Mouse (Mus musculus) stomach, embryonic 16.5 days (tissue): ENCODE measurements around the gene Slc22a18. TPM values are rescaled to one million over a fixed set of nuclear protein-coding genes. Genes with fewer than 3 reads are reported as not detected.

Experiments used
- ATAC-seq: fragments of 200-750 bp; cut with Nextera tagmentation; 2 replicates; pipeline ENCODE4 v1.8.0; 2017; ENCODE audit warnings: moderate number of reproducible peaks, moderate TSS enrichment; ENCODE audit not compliant: insufficient read depth, low FRiP score
- H3K27ac ChIP-seq: fragments of 300-500 bp; sonication (generic); 2 replicates; pipeline ENCODE4 v1.5.1; 2014; ENCODE audit warnings: low read length
- H3K27me3 ChIP-seq: fragments of 300-500 bp; sonication (generic); 2 replicates; pipeline ENCODE4 v1.6.1; 2014; ENCODE audit warnings: low read length, control low read depth, mixed read lengths; ENCODE audit not compliant: control insufficient read depth, insufficient read depth
- H3K36me3 ChIP-seq: fragments of 300-500 bp; sonication (generic); 2 replicates; pipeline ENCODE4 v1.6.1; 2014; ENCODE audit warnings: low read length; ENCODE audit not compliant: control insufficient read depth, insufficient read depth
- H3K4me1 ChIP-seq: fragments of 300-500 bp; sonication (generic); 2 replicates; pipeline ENCODE4 v1.6.1; 2014; ENCODE audit warnings: low read length, control low read depth, mixed read lengths; ENCODE audit not compliant: control insufficient read depth, insufficient read depth
- H3K4me2 ChIP-seq: fragments of 300-500 bp; sonication (generic); 2 replicates; pipeline ENCODE4 v1.6.1; 2014; ENCODE audit warnings: low read depth, low read length, mixed read lengths
- H3K4me3 ChIP-seq: fragments of 300-500 bp; sonication (generic); replicated peaks from 2 replicates; pipeline ENCODE4 v1.5.1; 2014; ENCODE audit warnings: mild to moderate bottlenecking, low read length
- H3K9ac ChIP-seq: fragments of 300-500 bp; sonication (generic); 2 replicates; pipeline ENCODE4 v1.6.1; 2014; ENCODE audit warnings: low read length
- H3K9me3 ChIP-seq: fragments of 300-500 bp; sonication (generic); replicated peaks from 2 replicates; pipeline ENCODE4 v1.6.1; 2016; ENCODE audit warnings: low read length, control low read depth; ENCODE audit not compliant: control insufficient read depth
- WGBS: fragments of 180-500 bp; shearing (Covaris S2); extraction: QIAGEN DNeasy Blood & Tissue Kit; methylation state at CpG from one replicate; pipeline ENCODE4 v1.1.7; 2014; 5-methylcytosine and 5-hydroxymethylcytosine counted together
- polyA plus RNA-seq: library from polyadenylated mRNA; unstranded; fragments of >200 nt; fragmentation: Nextera tagmentation; extraction: Ambion mirVana; gene quantifications from 2 replicates; pipeline ENCODE4 v1.2.1, GENCODE M21; 2015

Gene Slc22a18
- polyA plus RNA-seq, 1 experiment from 2014 or later, result 11.3 TPM

GRCm38 (mm10) chr7:143506271-143506670, 32.7 kb downstream of the Slc22a18 start:
- Histone ChIP-seq H3K27ac (no peak overlapping the region), H3K4me3 (no peak overlapping the region), H3K9me3 (no peaks in the 10 kb centered on the region), H3K27me3 (peaks cover 23% of the 10 kb centered on the region; the same call in 1 of the 2 replicates), H3K36me3 (no peaks in the 10 kb centered on the region), H3K4me2 (no peak overlapping the region), H3K9ac (no peak overlapping the region), H3K4me1 (peaks cover 11% of the 10 kb centered on the region; the same call in 1 of the 2 replicates)
- no peak for ATAC-seq
- 67% methylated on average over 7 of the region's 7 CpGs for WGBS

- WGBS, result 31% methylated on average over 7 of the region's 7 CpGs
- no peak overlapping the region for H3K4me3 ChIP-seq
- H3K4me2 ChIP-seq, result no peak overlapping the region
- ATAC-seq, result no peak
- H3K36me3 ChIP-seq, result no peaks in the 10 kb centered on the region
- H3K9me3 ChIP-seq, result no peaks in the 10 kb centered on the region
- no peak overlapping the region for H3K27ac ChIP-seq
- H3K9ac ChIP-seq, result no peak overlapping the region
- peaks cover 23% of the 10 kb centered on the region; the same call in 1 of the 2 replicates for H3K27me3 ChIP-seq
- H3K4me1 ChIP-seq, result peaks cover 7% of the 10 kb centered on the region; the same call in 1 of the 2 replicates
Measured at GRCm38 (mm10) chr7:143506675-143507074, 33.1 kb downstream of the Slc22a18 start.

DNA sequence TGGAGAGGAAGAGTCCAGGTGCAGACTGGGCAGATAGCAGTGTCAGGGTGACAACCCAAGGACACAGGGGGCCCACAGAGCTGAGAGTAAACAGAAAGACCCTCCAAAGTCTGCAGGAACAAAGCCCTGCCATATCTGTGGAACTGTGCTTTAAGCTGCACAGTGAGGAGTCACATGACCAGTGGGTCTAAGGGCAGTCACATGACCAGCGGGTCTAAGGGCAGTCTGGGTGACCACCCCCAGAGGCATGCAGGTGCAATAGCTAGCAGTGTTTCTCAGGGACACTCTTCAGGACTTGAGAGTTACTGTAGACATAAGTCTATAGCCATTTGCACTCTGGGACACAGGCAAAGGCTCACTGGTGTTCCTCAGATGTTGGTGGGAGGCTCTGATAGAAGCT, 36.0 kb downstream of the Slc22a18 start:
- H3K36me3 ChIP-seq, result peaks cover 7% of the 10 kb centered on the region; the same call in 1 of the 2 replicates
- no peaks in the 10 kb centered on the region for H3K27me3 ChIP-seq
- H3K4me1 ChIP-seq, result no peaks in the 10 kb centered on the region
- no peak overlapping the region for H3K9ac ChIP-seq
- H3K4me3 ChIP-seq, result no peak overlapping the region
- no peak overlapping the region for H3K27ac ChIP-seq
- H3K4me2 ChIP-seq, result no peak overlapping the region
- 69% methylated on average over 1 of the region's 1 CpGs for WGBS
- no peak for ATAC-seq
- H3K9me3 ChIP-seq, result no peaks in the 10 kb centered on the region

GRCm38 (mm10) chr7:143510593-143511334, 37.2 kb downstream of the Slc22a18 start:
- 87% methylated on average over 3 of the region's 3 CpGs for WGBS
- Histone ChIP-seq H3K4me3 (no peak overlapping the region), H3K9ac (no peak overlapping the region), H3K27me3 (no peaks in the 10 kb centered on the region), H3K4me1 (no peaks in the 10 kb centered on the region), H3K9me3 (no peaks in the 10 kb centered on the region), H3K4me2 (no peak overlapping the region), H3K36me3 (peaks cover 13% of the 10 kb centered on the region), H3K27ac (no peak overlapping the region)
- no peak for ATAC-seq

DNA sequence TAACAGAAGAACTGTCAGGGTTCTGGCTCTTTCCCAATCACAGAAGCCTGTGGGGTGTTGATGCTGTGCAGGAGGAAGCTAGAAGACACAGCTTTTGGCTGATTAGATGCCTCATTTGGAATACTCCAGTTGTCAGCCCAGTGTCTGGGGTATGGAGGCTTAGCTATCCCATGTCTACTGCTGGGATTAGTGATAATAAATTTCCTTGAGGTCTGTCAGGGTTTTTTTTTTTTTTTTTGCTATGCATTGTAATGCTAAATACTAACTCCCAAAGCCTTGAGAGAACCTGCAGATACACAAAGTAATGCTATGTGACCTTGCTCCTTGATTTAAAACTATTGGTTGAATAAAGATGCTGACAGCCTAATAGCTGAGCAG, 37.8 kb downstream of the Slc22a18 start:
- Histone ChIP-seq H3K4me1 (no peaks in the 10 kb centered on the region), H3K27me3 (no peaks in the 10 kb centered on the region), H3K9ac (no peak overlapping the region), H3K36me3 (peaks cover 13% of the 10 kb centered on the region), H3K9me3 (no peaks in the 10 kb centered on the region), H3K4me2 (no peak overlapping the region), H3K27ac (no peak overlapping the region), H3K4me3 (no peak overlapping the region)
- ATAC-seq, result no peak

DNA sequence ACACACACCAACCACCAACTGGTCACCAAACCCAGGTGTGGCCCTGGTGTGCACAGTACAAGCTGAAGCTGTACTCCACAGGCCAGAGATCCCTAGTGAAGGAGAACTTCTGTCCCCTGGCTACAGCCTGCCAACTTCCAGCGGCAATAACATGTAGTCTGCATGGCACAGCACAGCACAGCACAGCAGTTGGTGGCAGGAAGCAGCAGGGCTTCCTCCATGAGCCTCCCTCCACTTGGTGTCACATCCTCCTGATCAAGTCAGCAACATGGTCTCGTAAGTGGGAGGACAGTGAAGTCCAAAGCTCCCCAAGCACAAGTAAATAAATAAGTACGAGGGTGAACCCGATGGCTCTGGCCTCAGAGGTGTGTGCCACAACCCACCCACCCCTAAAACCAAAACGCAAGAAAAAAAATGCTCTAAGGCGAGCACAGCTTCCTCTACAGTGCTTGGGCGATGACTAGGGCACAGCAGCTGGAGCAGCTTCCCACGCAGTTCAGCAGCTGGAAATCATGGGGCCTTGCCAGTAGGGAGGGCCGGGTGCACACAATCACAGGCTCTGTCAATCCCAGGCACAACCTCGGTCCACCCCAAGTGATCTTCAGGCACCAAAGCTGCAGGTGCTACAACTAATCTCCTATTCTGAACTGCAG, 40.4 kb downstream of the Slc22a18 start:
- peaks cover 13% of the 10 kb centered on the region for H3K36me3 ChIP-seq
- H3K9ac ChIP-seq, result no peak overlapping the region
- no peak overlapping the region for H3K27ac ChIP-seq
- H3K4me1 ChIP-seq, result no peaks in the 10 kb centered on the region
- no peaks in the 10 kb centered on the region for H3K9me3 ChIP-seq
- H3K4me2 ChIP-seq, result no peak overlapping the region
- no peak for ATAC-seq
- H3K27me3 ChIP-seq, result no peaks in the 10 kb centered on the region
- 81% methylated on average over 10 of the region's 10 CpGs for WGBS
- no peak overlapping the region for H3K4me3 ChIP-seq

DNA sequence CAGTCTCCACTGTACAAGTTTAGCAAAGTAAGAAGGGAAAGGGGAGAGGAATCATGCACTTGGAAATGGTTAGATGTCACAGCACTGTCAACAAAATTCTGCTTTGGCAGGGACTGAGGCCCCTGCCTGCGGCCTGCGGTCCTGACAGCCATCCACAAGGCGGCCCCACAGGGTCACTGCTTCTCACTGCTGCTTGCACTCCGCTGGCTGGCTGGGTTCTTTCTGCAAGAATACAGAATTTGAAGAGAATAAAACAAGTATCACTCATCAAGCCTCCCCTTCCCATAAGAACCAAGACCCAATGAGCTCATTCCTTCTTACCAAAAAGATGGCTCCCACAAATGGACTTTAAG, 40.9 kb downstream of the Slc22a18 start:
- no peak overlapping the region for H3K4me2 ChIP-seq

DNA sequence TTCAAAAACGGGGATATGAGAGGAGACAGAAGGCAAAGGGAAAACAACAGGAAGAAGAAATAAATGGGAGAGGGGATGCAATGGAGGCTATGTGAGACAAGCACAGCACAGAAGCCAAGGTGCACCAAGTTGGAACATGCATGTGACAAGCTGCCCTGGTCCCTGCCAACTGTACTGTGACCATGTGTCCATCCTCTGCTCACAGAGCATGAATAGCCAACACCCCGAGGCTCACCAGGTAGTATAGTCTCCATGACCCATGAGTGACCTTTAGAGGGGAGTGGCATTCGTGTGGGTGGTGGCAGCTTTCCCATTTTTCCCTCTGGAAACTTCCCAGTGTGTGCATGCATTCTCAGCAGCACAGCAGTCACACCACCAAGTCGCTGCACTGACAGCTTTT, 45.8 kb downstream of the Slc22a18 start:
- H3K9me3 ChIP-seq, result no peaks in the 10 kb centered on the region
- H3K4me3 ChIP-seq, result no peak overlapping the region
- no peak overlapping the region for H3K4me2 ChIP-seq
- H3K27me3 ChIP-seq, result no peaks in the 10 kb centered on the region
- no peak overlapping the region for H3K9ac ChIP-seq
- peaks cover 26% of the 10 kb centered on the region for H3K36me3 ChIP-seq
- 77% methylated on average over 4 of the region's 4 CpGs for WGBS
- H3K4me1 ChIP-seq, result no peaks in the 10 kb centered on the region
- H3K27ac ChIP-seq, result no peak overlapping the region
- no peak for ATAC-seq

More for the DNA sequence above, 40.9 kb downstream of the Slc22a18 start:
- no peak for ATAC-seq
- WGBS, result 91% methylated on average over 4 of the region's 4 CpGs
- H3K27ac ChIP-seq, result no peak overlapping the region
- H3K9ac ChIP-seq, result no peak overlapping the region
- H3K4me1 ChIP-seq, result no peaks in the 10 kb centered on the region
- peaks cover 15% of the 10 kb centered on the region for H3K36me3 ChIP-seq
- H3K9me3 ChIP-seq, result no peaks in the 10 kb centered on the region
- H3K4me3 ChIP-seq, result no peak overlapping the region
- H3K27me3 ChIP-seq, result no peaks in the 10 kb centered on the region

GRCm38 (mm10) chr7:143532410-143532809, 58.9 kb downstream of the Slc22a18 start:
- H3K27me3 ChIP-seq, result no peaks in the 10 kb centered on the region
- no peak overlapping the region for H3K27ac ChIP-seq
- no peaks in the 10 kb centered on the region for H3K9me3 ChIP-seq
- ATAC-seq, result no peak
- no peak overlapping the region for H3K4me3 ChIP-seq
- WGBS, result 81% methylated on average over 1 of the region's 1 CpGs
- peaks cover 34% of the 10 kb centered on the region for H3K36me3 ChIP-seq
- H3K9ac ChIP-seq, result no peak overlapping the region
- H3K4me1 ChIP-seq, result no peaks in the 10 kb centered on the region
- H3K4me2 ChIP-seq, result no peak overlapping the region
